Mouse (Mus musculus): ENCODE data around the gene Mdm2. TPM values are rescaled to one million over a fixed set of nuclear protein-coding genes. Genes with fewer than 3 reads are reported as not detected.

The Mdm2 gene
- polyA plus RNA-seq, 1 experiment from 2014 or later = 57.9 TPM

GRCm38 (mm10) chr10:117666361-117666760 lies 44.2 kb downstream of the Mdm2 start:
- H3K27me3 ChIP-seq (ENCODE audit: control insufficient read depth, insufficient read depth, low read length) = no peaks in the 10 kb centered on the region
- no peak overlapping the region for H3K9ac ChIP-seq (replicated peaks; ENCODE audit: low read depth, low read length)
- 90% methylated on average over 3 of the region's 3 CpGs for WGBS
- H3K36me3 ChIP-seq (ENCODE audit: control insufficient read depth, insufficient read depth, low read length) = no peaks in the 10 kb centered on the region
- no peak overlapping the region for H3K4me2 ChIP-seq (ENCODE audit: low read depth, low read length)
- no peak overlapping the region for H3K4me3 ChIP-seq (ENCODE audit: low read depth, low read length)
- no peak overlapping the region for H3K27ac ChIP-seq (ENCODE audit: low read depth, low read length)
- no peaks in the 10 kb centered on the region for H3K4me1 ChIP-seq (ENCODE audit: control insufficient read depth, insufficient read depth, low read length)
- H3K9me3 ChIP-seq (ENCODE audit: control insufficient read depth, low read length) = no peaks in the 10 kb centered on the region
- no peak for ATAC-seq (ENCODE audit: low read depth)

GRCm38 (mm10) chr10:117665376-117666275 lies 44.9 kb downstream of the Mdm2 start:
- Histone ChIP-seq H3K4me1 (ENCODE audit: control insufficient read depth, insufficient read depth, low read length) (no peaks in the 10 kb centered on the region), H3K4me2 (ENCODE audit: low read depth, low read length) (no peak overlapping the region), H3K36me3 (ENCODE audit: control insufficient read depth, insufficient read depth, low read length) (no peaks in the 10 kb centered on the region), H3K4me3 (ENCODE audit: low read depth, low read length) (no peak overlapping the region), H3K27me3 (ENCODE audit: control insufficient read depth, insufficient read depth, low read length) (no peaks in the 10 kb centered on the region), H3K9ac (replicated peaks; ENCODE audit: low read depth, low read length) (no peak overlapping the region), H3K9me3 (ENCODE audit: control insufficient read depth, low read length) (no peaks in the 10 kb centered on the region), H3K27ac (ENCODE audit: low read depth, low read length) (no peak overlapping the region)
- WGBS = 49% methylated on average over 9 of the region's 9 CpGs
- no peak for ATAC-seq (ENCODE audit: low read depth)

- no peak overlapping the region for H3K4me3 ChIP-seq (ENCODE audit: low read depth, low read length)
- no peaks in the 10 kb centered on the region for H3K4me1 ChIP-seq (ENCODE audit: control insufficient read depth, insufficient read depth, low read length)
- no peak for ATAC-seq (ENCODE audit: low read depth)
- H3K36me3 ChIP-seq (ENCODE audit: control insufficient read depth, insufficient read depth, low read length) = no peaks in the 10 kb centered on the region
- no peaks in the 10 kb centered on the region for H3K9me3 ChIP-seq (ENCODE audit: control insufficient read depth, low read length)
- no peak overlapping the region for H3K9ac ChIP-seq (replicated peaks; ENCODE audit: low read depth, low read length)
- H3K27me3 ChIP-seq (ENCODE audit: control insufficient read depth, insufficient read depth, low read length) = no peaks in the 10 kb centered on the region
- no peak overlapping the region for H3K4me2 ChIP-seq (ENCODE audit: low read depth, low read length)
- no peak overlapping the region for H3K27ac ChIP-seq (ENCODE audit: low read depth, low read length)
These were observed 45.7 kb downstream of the Mdm2 start for GRCm38 (mm10) chr10:117664926-117665209.

- no peaks in the 10 kb centered on the region for H3K4me1 ChIP-seq (ENCODE audit: control insufficient read depth, insufficient read depth, low read length)
- WGBS = 58% methylated on average over 14 of the region's 14 CpGs
- no peak overlapping the region for H3K27ac ChIP-seq (ENCODE audit: low read depth, low read length)
- H3K9me3 ChIP-seq (ENCODE audit: control insufficient read depth, low read length) = no peaks in the 10 kb centered on the region
- no peak; the same call in 1 of the 2 replicates for ATAC-seq (ENCODE audit: low read depth)
- H3K4me3 ChIP-seq (ENCODE audit: low read depth, low read length) = no peak overlapping the region
- no peak overlapping the region for H3K4me2 ChIP-seq (ENCODE audit: low read depth, low read length)
- H3K27me3 ChIP-seq (ENCODE audit: control insufficient read depth, insufficient read depth, low read length) = no peaks in the 10 kb centered on the region
- no peak overlapping the region for H3K9ac ChIP-seq (replicated peaks; ENCODE audit: low read depth, low read length)
- H3K36me3 ChIP-seq (ENCODE audit: control insufficient read depth, insufficient read depth, low read length) = no peaks in the 10 kb centered on the region
These were observed 46.2 kb downstream of the Mdm2 start for GRCm38 (mm10) chr10:117664208-117664925.

GRCm38 (mm10) chr10:117663865-117664200 lies 46.7 kb downstream of the Mdm2 start:
- no peaks in the 10 kb centered on the region for H3K36me3 ChIP-seq (ENCODE audit: control insufficient read depth, insufficient read depth, low read length)
- H3K4me3 ChIP-seq (ENCODE audit: low read depth, low read length) = no peak overlapping the region
- no peaks in the 10 kb centered on the region for H3K27me3 ChIP-seq (ENCODE audit: control insufficient read depth, insufficient read depth, low read length)
- no peak overlapping the region for H3K27ac ChIP-seq (ENCODE audit: low read depth, low read length)
- H3K9ac ChIP-seq (replicated peaks; ENCODE audit: low read depth, low read length) = no peak overlapping the region
- no peak; the same call in 1 of the 2 replicates for ATAC-seq (ENCODE audit: low read depth)
- H3K4me2 ChIP-seq (ENCODE audit: low read depth, low read length) = no peak overlapping the region
- H3K9me3 ChIP-seq (ENCODE audit: control insufficient read depth, low read length) = no peaks in the 10 kb centered on the region
- WGBS = 18% methylated on average over 9 of the region's 9 CpGs
- no peaks in the 10 kb centered on the region for H3K4me1 ChIP-seq (ENCODE audit: control insufficient read depth, insufficient read depth, low read length)

GRCm38 (mm10) chr10:117663056-117663864 lies 47.3 kb downstream of the Mdm2 start:
- Histone ChIP-seq H3K36me3 (ENCODE audit: control insufficient read depth, insufficient read depth, low read length) (no peaks in the 10 kb centered on the region), H3K4me2 (ENCODE audit: low read depth, low read length) (no peak overlapping the region), H3K9me3 (ENCODE audit: control insufficient read depth, low read length) (no peaks in the 10 kb centered on the region), H3K27ac (ENCODE audit: low read depth, low read length) (no peak overlapping the region), H3K4me1 (ENCODE audit: control insufficient read depth, insufficient read depth, low read length) (no peaks in the 10 kb centered on the region), H3K27me3 (ENCODE audit: control insufficient read depth, insufficient read depth, low read length) (no peaks in the 10 kb centered on the region), H3K4me3 (ENCODE audit: low read depth, low read length) (no peak overlapping the region), H3K9ac (replicated peaks; ENCODE audit: low read depth, low read length) (no peak overlapping the region)
- no peak for ATAC-seq (ENCODE audit: low read depth)
- WGBS = 78% methylated on average over 14 of the region's 14 CpGs

GRCm38 (mm10) chr10:117662316-117663055 lies 48.1 kb downstream of the Mdm2 start:
- H3K4me3 ChIP-seq (ENCODE audit: low read depth, low read length) = no peak overlapping the region
- H3K27ac ChIP-seq (ENCODE audit: low read depth, low read length) = no peak overlapping the region
- no peaks in the 10 kb centered on the region for H3K27me3 ChIP-seq (ENCODE audit: control insufficient read depth, insufficient read depth, low read length)
- WGBS = 80% methylated on average over 15 of the region's 15 CpGs
- H3K9me3 ChIP-seq (ENCODE audit: control insufficient read depth, low read length) = no peaks in the 10 kb centered on the region
- H3K36me3 ChIP-seq (ENCODE audit: control insufficient read depth, insufficient read depth, low read length) = no peaks in the 10 kb centered on the region
- no peak overlapping the region for H3K4me2 ChIP-seq (ENCODE audit: low read depth, low read length)
- ATAC-seq (ENCODE audit: low read depth) = no peak
- no peaks in the 10 kb centered on the region for H3K4me1 ChIP-seq (ENCODE audit: control insufficient read depth, insufficient read depth, low read length)
- no peak overlapping the region for H3K9ac ChIP-seq (replicated peaks; ENCODE audit: low read depth, low read length)

GRCm38 (mm10) chr10:117659819-117660218 lies 50.7 kb downstream of the Mdm2 start:
- Histone ChIP-seq H3K4me2 (ENCODE audit: low read depth, low read length) (no peak overlapping the region), H3K9me3 (ENCODE audit: control insufficient read depth, low read length) (no peaks in the 10 kb centered on the region), H3K27ac (ENCODE audit: low read depth, low read length) (no peak overlapping the region), H3K36me3 (ENCODE audit: control insufficient read depth, insufficient read depth, low read length) (no peaks in the 10 kb centered on the region), H3K27me3 (ENCODE audit: control insufficient read depth, insufficient read depth, low read length) (no peaks in the 10 kb centered on the region), H3K4me3 (ENCODE audit: low read depth, low read length) (no peak overlapping the region), H3K4me1 (ENCODE audit: control insufficient read depth, insufficient read depth, low read length) (no peaks in the 10 kb centered on the region), H3K9ac (replicated peaks; ENCODE audit: low read depth, low read length) (no peak overlapping the region)
- 59% methylated on average over 11 of the region's 11 CpGs for whole genome bisulfite sequencing
- ATAC-seq (ENCODE audit: low read depth) = no peak

All from neural tube, embryonic 14.5 days (tissue).